Mouse (Mus musculus): ENCODE results near the gene Arpc2. TPM values are rescaled to one million over a fixed set of nuclear protein-coding genes. Genes with fewer than 3 reads are reported as not detected.

Arpc2 gene
- polyA plus RNA-seq, 2 experiments: 230 to 345 TPM

DNA sequence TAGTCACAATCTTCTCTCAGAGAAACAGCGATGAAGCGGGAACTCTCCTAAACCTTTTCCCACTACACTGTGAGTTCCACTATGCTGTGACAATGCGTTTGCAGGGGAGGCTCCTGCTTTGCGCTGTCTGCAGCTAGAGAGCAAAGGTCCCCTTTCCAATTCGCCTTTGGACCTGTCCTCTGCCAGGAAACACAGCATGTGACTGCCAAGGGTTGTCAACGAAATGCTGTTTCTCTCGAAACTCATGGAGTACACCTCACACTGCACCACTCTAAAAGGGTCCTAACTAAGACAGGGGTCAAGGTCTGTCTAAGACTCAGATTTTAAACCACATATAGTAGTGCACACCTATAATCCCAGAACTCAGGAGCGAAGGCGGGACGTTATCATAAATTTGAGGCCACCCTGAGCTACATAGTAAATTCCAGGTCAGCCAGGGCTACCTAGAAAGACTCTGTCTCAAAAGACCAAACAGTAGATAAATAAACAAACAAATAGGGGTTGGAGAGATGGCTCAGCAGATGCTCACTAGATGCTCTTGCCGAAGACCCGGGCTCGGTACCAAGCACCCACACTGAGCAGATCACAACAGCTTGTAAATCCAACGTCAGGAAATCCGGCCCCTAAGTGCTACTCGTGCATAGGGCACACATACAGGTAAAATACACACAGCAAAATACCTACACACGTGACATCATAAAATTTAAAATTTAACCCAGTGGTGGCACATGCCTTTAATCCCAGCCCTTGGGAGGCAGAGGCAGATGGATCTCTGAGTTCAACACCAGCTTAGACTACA is 39.1 kb upstream of the Arpc2 start:
- Histone ChIP-seq H3K9ac (ENCODE audit: low read depth, low read length, severe bottlenecking) (no peak overlapping the region), H3K4me1 (ENCODE audit: control insufficient read depth, insufficient read depth, low read length) (no peaks in the 10 kb centered on the region), H3K4me2 (replicated peaks; ENCODE audit: low read depth, low read length, severe bottlenecking) (no peak overlapping the region), H3K4me3 (replicated peaks; ENCODE audit: low read length) (no peak overlapping the region), H3K9me3 (ENCODE audit: control insufficient read depth, low read length) (no peaks in the 10 kb centered on the region), H3K27ac (replicated peaks; ENCODE audit: low read depth, low read length) (no peak overlapping the region), H3K27me3 (ENCODE audit: control insufficient read depth, insufficient read depth, low read length) (no peaks in the 10 kb centered on the region), H3K36me3 (ENCODE audit: control insufficient read depth, insufficient read depth, low read length) (no peaks in the 10 kb centered on the region)
- DNase-seq (ENCODE audit: low spot score) (no peak), ATAC-seq (ENCODE audit: low FRiP score, low read depth) (no peak)
- no peak for TF ChIP-seq POLR2A (IDR thresholded peaks at IDR 0.05; ENCODE audit: borderline replicate concordance, extremely low read depth, insufficient read depth, insufficient read length)
- WGBS: 72% methylated on average over 17 of the region's 17 CpGs

DNA sequence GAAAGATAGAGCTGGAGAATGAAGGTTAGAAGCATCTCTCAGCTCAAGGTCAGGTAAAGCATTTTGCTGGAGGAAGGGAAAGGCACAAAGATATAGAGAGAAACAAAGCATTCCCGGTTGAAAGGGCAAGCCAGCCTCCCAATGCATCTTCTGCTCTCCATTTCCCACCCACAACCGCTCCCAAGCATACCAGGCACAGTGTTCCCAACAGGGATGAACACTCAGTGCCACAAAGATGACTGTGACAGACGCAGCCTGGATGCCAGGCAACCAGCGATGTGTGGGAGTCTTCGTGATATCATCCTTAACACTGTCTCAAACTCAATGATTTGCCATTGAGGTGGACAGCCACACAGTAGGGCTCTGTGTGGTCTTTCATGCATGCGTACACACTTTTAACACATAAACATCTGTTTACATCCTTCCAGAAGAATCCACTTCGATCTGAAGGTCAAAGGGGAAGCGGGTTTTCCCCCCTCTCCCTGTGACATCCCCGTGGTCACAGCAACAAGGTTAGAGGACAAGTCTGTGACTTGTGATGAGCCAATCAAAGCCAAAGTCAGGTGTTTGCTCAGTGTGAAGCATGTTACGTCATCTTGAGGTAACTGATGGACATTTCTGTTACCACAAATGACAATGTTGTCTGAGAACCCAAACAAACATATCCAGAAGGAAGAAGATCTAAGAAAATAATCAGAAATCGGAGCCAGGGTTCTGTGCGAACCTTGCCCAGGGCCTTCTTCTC is 38.0 kb upstream of the Arpc2 start:
- no peaks in the 10 kb centered on the region for H3K27me3 ChIP-seq (ENCODE audit: control insufficient read depth, insufficient read depth, low read length)
- no peak for DNase-seq (ENCODE audit: low spot score)
- WGBS: 85% methylated on average over 12 of the region's 12 CpGs
- H3K36me3 ChIP-seq (ENCODE audit: control insufficient read depth, insufficient read depth, low read length): no peaks in the 10 kb centered on the region
- H3K4me3 ChIP-seq (replicated peaks; ENCODE audit: low read length): no peak overlapping the region
- H3K9me3 ChIP-seq (ENCODE audit: control insufficient read depth, low read length): no peaks in the 10 kb centered on the region
- no peak overlapping the region for H3K27ac ChIP-seq (replicated peaks; ENCODE audit: low read depth, low read length)
- H3K4me1 ChIP-seq (ENCODE audit: control insufficient read depth, insufficient read depth, low read length): no peaks in the 10 kb centered on the region
- no peak overlapping the region for H3K4me2 ChIP-seq (replicated peaks; ENCODE audit: low read depth, low read length, severe bottlenecking)
- no peak overlapping the region for H3K9ac ChIP-seq (ENCODE audit: low read depth, low read length, severe bottlenecking)
- TF ChIP-seq POLR2A (IDR thresholded peaks at IDR 0.05; ENCODE audit: borderline replicate concordance, extremely low read depth, insufficient read depth, insufficient read length): no peak
- ATAC-seq (ENCODE audit: low FRiP score, low read depth): no peak

DNA sequence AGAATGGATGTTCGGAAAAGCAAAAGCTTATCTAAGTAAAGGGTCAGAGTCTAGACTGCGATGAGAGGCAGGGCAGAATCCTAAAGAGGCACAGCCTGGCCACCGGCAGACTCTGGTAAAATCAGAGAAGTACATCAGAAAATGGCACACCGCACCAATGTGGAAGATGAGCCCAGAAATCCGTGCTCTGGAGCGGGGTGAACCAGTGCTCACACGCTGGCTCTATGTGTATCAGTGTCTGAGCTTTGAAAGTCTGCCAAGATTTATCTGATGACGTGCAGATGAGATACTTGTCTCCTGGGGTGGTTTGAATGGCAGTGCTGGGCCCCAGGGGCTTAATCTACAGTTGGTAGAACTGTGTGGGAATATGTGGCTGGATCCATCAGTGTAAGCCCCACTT is 36.8 kb upstream of the Arpc2 start:
- DNase-seq (ENCODE audit: low spot score) (no peak), ATAC-seq (ENCODE audit: low FRiP score, low read depth) (no peak)
- Histone ChIP-seq H3K27me3 (ENCODE audit: control insufficient read depth, insufficient read depth, low read length) (no peaks in the 10 kb centered on the region), H3K4me3 (replicated peaks; ENCODE audit: low read length) (no peak overlapping the region), H3K4me2 (replicated peaks; ENCODE audit: low read depth, low read length, severe bottlenecking) (no peak overlapping the region), H3K9me3 (ENCODE audit: control insufficient read depth, low read length) (no peaks in the 10 kb centered on the region), H3K36me3 (ENCODE audit: control insufficient read depth, insufficient read depth, low read length) (no peaks in the 10 kb centered on the region), H3K9ac (ENCODE audit: low read depth, low read length, severe bottlenecking) (no peak overlapping the region), H3K4me1 (ENCODE audit: control insufficient read depth, insufficient read depth, low read length) (no peaks in the 10 kb centered on the region), H3K27ac (replicated peaks; ENCODE audit: low read depth, low read length) (no peak overlapping the region)
- 76% methylated on average over 8 of the region's 8 CpGs for WGBS
- TF ChIP-seq POLR2A (IDR thresholded peaks at IDR 0.05; ENCODE audit: borderline replicate concordance, extremely low read depth, insufficient read depth, insufficient read length): no peak

DNA sequence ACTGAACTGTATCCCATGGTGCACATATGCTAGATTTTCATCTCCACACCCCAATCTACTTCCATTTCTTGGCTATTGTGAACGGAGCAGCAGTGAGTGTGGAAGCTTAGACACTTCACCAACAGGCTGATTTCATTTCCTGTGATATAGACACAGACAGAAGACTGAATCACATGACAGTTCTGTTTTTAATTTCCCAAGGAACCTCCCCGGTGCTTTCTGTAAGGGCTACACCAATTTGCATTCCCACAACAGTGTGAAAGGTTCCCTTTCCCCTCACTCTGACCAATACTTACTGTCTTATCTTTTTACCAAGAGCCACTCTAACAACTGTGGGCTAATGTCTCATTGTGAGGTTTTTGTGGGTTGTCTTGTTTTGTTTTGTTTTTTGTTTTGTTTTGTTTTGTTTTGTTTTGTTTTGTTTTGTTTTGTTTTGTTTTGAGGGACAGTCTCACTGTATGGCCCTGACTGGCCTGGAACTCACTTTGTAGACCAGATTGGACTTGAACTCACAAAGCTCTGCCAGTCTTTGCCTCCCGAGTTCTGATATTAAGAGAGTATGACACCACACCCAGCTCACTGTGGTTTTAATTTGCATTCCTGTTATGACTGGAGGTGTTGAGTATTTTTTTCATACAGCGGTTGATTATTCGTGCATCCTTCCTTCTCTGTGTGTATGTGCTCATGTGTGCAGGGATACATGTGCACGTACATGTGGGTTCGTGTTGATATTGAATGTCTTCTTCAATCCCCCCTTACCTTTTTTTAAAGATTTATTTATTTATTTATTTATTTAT is 34.6 kb upstream of the Arpc2 start:
- ATAC-seq (ENCODE audit: low FRiP score, low read depth) (no peak), DNase-seq (ENCODE audit: low spot score) (no peak)
- Histone ChIP-seq H3K4me3 (replicated peaks; ENCODE audit: low read length) (no peak overlapping the region), H3K27ac (replicated peaks; ENCODE audit: low read depth, low read length) (0 out of 2 replicates have a peak overlapping the region, but pooled peaks have one; percentile 19), H3K9ac (ENCODE audit: low read depth, low read length, severe bottlenecking) (no peak overlapping the region), H3K27me3 (ENCODE audit: control insufficient read depth, insufficient read depth, low read length) (no peaks in the 10 kb centered on the region), H3K4me2 (replicated peaks; ENCODE audit: low read depth, low read length, severe bottlenecking) (no peak overlapping the region), H3K9me3 (ENCODE audit: control insufficient read depth, low read length) (no peaks in the 10 kb centered on the region), H3K36me3 (ENCODE audit: control insufficient read depth, insufficient read depth, low read length) (no peaks in the 10 kb centered on the region), H3K4me1 (ENCODE audit: control insufficient read depth, insufficient read depth, low read length) (no peaks in the 10 kb centered on the region)
- 74% methylated on average over 7 of the region's 7 CpGs for WGBS
- TF ChIP-seq POLR2A (IDR thresholded peaks at IDR 0.05; ENCODE audit: borderline replicate concordance, extremely low read depth, insufficient read depth, insufficient read length): no peak

DNA sequence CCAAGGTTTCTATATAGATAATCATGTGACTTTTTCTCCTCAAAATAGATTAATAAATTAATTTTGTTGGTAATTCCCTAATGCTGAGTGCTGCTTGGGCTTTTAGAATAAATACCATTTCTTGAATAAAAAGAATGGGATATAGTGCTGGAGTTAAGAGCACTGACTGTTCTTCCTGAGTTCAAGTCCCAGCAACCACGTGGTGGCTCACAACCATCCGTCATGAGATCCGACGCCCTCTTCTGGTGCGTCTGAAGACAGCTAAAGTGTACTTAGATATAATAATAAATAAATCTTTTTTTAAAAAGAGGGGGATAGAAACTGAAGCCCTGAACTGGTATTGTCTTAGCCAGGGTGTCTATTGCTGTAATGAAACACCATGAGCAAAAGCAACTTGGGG is 32.4 kb upstream of the Arpc2 start:
- no peaks in the 10 kb centered on the region for H3K4me1 ChIP-seq (ENCODE audit: control insufficient read depth, insufficient read depth, low read length)
- DNase-seq (ENCODE audit: low spot score): no peak
- H3K4me3 ChIP-seq (replicated peaks; ENCODE audit: low read length): no peak overlapping the region
- no peak for ATAC-seq (ENCODE audit: low FRiP score, low read depth)
- no peaks in the 10 kb centered on the region for H3K9me3 ChIP-seq (ENCODE audit: control insufficient read depth, low read length)
- TF ChIP-seq POLR2A (IDR thresholded peaks at IDR 0.05; ENCODE audit: borderline replicate concordance, extremely low read depth, insufficient read depth, insufficient read length): no peak
- no peak overlapping the region for H3K9ac ChIP-seq (ENCODE audit: low read depth, low read length, severe bottlenecking)
- WGBS: 65% methylated on average over 5 of the region's 5 CpGs
- H3K4me2 ChIP-seq (replicated peaks; ENCODE audit: low read depth, low read length, severe bottlenecking): no peak overlapping the region
- no peak overlapping the region for H3K27ac ChIP-seq (replicated peaks; ENCODE audit: low read depth, low read length)
- H3K36me3 ChIP-seq (ENCODE audit: control insufficient read depth, insufficient read depth, low read length): no peaks in the 10 kb centered on the region
- H3K27me3 ChIP-seq (ENCODE audit: control insufficient read depth, insufficient read depth, low read length): no peaks in the 10 kb centered on the region

All from limb, embryonic 14.5 days (tissue).